Mouse (Mus musculus): ENCODE data around the gene Appl2.
"Not testable (repeated sequence)": the region's sequence is repeated elsewhere in the genome, so short reads cannot be mapped to it uniquely, and the experiment has no call there.

Gene Appl2

GRCm38 (mm10) chr10:83648131-83649020 lies at the start of gene Appl2:
Appl2 (minus strand) TSS chr10:83648738.
- CTCF ChIA-PET: no interaction called here

DNA sequence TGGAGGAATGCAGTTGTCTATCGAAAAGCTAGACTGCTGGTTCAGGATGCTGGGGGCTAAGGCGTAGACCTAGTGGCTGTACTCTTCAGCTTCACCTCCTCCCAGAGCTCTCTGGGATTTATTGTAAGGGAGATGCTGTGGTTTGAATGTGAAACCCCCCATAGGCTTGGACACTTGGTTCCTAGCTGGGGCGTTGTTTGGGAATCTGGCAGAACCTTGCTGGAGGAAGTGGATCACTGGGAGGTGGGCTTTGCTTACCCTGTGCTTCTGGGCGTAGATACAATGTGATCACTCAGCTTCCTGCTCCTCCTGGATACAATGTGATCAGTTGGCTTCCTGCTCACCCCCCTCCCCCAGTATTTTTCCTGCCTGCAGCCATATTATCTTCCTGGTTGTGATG lies 47.7 kb upstream of the Appl2 start:
- CTCF ChIA-PET: no interaction called here

DNA sequence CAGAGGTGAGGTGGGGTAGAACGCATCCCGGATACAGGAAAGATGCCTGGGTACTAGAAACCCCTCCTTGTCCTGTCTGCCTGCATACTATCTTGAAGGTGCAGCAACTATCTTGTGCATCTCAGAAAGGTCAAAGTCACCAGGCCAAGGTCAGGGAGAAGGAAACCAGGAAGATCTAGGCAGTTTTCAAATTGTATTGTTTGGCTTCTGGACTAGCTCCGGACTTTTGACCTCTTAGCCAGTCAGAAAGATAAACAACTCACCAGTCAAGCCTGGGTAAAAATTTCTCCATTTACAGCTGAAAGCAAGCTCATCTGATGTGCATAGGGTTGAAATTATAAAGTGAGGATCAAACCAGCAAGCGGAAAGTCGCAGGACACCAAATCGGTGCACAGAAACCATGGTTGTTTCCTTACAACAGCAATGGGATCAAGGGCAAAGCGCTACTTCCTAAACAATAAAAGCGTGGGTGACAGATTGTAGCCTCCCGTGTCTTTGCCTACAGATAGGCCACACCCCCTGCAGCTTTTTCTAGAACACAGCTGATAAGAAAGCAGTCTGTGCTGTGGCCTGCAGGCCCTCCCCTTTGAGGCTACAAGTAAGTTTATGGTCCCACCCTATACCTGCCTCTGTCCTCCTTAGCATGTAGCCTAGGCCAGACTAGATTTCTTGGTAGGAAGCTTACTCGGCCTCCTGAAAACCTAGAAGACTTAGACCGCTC lies 43.8 kb upstream of the Appl2 start:
- CTCF ChIA-PET: no interaction called here

DNA sequence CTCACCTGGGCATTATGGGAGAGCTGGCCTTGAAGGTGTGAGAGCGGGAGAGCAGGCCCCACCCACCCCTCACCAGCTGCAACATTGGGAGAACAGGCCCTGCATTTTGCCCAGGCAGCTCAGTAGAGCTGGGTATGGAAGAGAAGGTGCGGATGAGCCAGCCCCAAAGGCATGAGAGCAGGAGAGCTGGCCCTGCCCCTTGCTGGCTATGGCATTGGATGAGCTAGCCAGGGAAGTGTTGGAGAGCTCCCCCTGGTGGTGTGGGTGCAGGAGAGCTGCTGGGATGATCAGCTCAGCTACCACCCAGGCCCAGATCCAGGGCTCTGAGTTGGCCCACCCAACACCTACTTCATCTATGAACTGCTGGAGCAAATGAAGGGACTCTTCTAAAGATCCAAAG lies 39.7 kb upstream of the Appl2 start:
- CTCF ChIA-PET: no interaction called here

GRCm38 (mm10) chr10:83681334-83681733 lies 32.8 kb upstream of the Appl2 start:
- CTCF ChIA-PET: interaction anchor here (0.6 kb wide), 1 partner anchor 409 kb away, joined by 5 read pairs; no protein-coding TSS in a partner anchor

GRCm38 (mm10) chr10:83666556-83666955 lies 18.0 kb upstream of the Appl2 start:
- CTCF ChIA-PET: no interaction called here

DNA sequence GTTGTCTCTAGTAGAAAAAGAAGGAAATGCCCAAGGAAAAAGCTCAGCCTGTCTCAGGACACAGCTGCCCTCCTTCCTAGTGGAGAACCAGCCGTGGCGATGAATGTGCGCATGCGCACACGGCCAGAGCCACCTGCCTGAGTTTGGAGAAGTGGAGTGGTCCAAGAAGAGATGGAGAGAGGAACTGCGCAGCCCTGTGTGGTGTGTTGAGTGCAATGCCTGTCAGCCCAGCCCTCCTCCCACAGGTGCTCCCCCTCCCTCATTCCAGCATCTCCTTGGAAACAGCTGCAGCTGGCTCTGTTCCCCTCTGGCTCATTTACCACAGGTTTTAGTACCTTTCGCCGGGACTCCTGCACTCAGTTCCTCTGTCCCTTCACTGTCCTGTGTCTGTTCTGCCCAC lies 13.4 kb upstream of the Appl2 start:
- CTCF ChIA-PET: no interaction called here

- CTCF ChIA-PET: no interaction called here
Measured at GRCm38 (mm10) chr10:83660605-83661004, 12.1 kb upstream of the Appl2 start.

DNA sequence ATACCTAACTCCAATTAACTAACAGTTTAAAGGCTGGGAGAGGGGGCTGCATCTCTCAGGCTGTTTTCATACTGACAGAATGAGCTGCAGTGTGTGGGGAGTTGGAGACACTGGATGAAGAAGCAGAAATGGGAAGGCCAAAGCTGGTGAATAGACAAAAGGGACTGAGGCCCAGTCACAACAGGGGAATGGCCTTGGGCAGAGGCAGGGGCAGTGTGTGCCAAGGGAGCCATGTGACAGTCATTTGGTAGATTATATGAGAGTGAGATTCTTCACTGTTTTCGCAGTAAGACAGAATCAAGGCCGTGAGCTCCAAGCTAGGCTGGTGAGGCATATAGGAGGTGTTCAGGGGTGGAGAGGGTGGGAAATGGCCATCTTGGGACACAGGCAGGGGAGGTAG lies 6.1 kb upstream of the Appl2 start:
- CTCF ChIA-PET: no interaction called here

DNA sequence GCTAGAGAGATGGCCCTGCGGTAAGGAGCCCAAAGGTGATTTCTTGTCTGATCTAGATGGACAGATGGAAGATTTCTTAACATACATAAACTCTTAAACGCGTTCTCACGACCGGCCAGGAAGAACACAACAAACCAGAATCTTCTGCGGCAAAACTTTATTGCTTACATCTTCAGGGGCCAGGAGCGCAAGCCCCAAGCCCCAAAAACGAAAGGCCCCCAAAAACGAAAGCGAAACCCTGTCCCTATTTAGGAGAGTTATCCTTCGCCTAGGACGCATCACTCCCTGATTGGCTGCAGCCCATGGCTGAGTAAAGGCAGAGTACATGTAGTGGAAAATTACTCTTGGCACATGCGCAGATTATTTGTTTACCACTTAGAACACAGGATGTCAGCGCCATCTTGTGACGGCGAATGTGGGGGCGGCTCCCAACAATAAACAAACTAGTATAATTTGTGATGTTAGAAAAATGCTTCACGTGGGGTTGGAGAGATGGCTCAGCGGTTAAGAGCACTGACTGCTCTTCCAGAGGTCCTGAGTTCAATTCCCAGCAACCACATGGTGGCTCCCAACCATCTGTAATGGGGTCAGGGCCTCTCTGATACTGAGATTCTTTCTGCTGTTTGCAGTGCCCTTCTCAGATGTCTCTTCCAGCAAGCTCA lies 3.8 kb upstream of the Appl2 start:
- CTCF ChIA-PET: not testable (repeated sequence)

DNA sequence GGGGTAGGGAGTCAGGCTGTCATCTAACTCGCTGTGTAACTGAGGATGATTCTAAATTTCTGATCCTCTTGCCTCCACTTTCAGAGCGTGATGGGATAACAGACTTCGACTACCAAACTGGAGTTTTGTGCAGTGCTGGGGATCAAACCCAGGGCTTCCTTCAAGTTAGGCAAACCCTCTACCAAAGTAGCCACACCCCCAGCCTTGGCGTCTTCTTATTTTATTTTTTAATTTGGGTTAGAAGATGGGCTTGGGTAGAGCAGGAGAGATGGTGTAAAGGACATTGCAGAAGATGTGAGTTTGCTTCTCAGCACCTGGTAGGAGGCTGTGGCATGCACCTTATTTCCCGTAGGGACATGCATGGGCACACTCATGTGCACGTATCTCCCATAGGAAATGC lies 499 bp upstream of the Appl2 start:
- CTCF ChIA-PET: no interaction called here

DNA sequence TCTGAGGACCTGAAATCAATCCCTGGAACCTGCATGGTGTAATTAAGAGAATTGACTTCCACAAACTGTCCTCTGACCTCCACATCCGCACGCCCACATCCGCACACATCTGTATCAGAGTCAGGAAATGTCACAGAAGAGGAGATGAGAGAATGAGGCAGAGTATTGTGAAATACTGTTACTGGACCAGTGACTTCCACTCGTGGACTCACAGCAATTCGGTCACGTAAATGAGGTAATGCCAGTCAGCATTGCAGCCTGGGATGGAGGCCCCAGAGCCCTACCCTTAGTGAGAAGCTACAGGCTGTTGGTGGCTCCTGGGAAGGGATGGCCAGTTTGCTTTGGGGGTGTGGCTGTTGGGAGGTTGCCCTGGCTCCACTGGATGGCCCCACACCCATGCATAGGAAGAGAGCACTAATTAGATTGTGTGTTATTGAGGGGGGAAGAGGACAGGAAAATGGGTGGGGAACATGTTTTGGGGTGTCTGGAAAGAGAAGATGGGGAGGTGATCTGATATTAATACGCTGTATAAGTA lies 2.1 kb downstream of the Appl2 start:
- CTCF ChIA-PET: no interaction called here

DNA sequence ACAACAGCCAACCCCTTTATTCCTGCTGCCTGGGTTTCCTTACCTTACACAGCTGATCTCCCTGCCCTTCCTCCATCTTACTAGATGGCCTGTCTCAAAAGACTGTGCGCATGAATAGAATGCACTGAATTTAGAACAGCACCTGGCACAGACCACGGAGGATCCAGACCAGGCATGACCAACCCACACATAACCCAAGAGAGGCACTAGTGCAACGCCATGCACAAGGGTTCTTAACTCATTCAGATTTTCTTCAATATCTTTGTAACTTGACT lies 2.9 kb downstream of the Appl2 start:
- CTCF ChIA-PET: no interaction called here

DNA sequence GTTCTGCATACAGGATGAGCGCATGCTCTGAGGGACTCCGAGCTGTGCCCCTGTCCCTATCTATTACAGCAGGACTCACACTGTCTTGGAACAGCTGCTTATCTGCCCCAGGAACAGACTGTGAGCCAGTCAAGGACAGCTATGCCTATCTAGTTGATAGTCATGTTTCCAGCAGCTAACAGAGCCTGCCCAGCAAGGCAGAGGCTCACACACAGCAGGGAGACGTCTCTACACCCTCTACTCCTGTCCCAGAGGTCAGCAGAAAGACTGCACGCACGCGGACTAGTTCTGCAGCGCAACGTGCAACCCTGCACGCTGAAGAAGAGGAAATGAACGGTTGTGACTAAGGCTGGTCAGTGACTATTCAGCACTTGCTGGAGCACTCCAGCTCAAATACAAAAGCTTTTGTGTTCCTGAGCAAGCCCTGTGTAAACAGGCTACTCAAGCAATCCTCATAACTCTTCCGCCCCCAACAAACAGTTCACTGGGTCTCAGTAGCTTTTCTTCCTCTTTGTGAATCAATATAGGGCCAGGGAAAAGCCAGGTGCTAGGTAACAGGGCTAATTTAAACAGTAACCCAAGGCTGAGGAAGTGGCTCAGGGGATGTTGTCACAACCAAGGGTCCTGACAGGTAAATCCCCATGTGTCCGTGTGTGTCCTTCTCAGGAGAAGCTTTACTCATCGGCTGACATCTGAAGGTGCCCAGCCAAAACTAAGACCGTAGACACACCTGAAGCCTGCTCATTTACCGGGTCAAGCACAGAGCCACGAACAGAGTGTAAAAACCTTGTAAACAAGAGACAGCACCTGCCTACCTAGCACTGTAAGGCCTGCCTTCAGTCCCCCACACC lies 3.4 kb downstream of the Appl2 start:
- CTCF ChIA-PET: no interaction called here

DNA sequence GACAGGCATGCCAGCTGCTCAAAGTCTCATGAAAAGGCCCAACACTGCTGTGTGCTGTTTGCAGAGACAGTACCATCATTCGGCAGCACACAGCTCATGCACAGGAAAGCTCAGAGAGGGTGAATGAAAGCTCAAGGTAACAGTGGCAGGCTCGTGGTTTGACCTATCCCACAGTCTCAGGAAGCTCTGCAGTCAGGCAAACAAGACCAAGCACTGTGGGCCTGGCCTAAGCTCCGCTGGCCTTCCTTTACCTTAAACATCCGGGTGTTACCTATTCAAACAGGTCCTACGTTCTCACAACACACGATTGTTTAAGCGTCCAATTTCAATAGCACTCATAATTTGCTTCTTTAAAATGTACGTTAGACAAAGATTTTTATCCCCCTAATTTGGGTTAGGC lies 4.4 kb downstream of the Appl2 start:
- CTCF ChIA-PET: no interaction called here

DNA sequence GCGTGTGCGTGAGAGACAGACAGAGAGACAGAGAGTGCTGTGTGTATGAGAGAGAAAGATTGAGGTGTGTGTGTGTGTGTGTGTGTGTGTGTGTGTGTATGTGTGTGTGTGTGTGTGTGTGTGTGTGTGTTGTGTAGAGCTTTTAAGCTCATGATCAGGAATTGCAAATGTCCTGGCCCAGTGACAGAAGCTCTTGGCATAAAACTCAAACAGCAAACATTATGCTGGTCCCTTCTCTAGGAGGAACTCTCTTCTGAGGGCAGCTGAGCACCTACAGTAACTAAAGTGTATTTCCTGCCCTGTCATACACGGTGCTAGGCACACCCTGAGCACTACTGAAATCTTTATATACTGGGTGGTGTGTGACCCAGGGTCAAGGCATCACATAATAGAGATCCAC lies 6.9 kb downstream of the Appl2 start:
- CTCF ChIA-PET: no interaction called here

- CTCF ChIA-PET: no interaction called here
Measured at GRCm38 (mm10) chr10:83639881-83640386, 8.6 kb downstream of the Appl2 start.

- CTCF ChIA-PET: no interaction called here
Measured at GRCm38 (mm10) chr10:83637295-83637694, 11.2 kb downstream of the Appl2 start.

DNA sequence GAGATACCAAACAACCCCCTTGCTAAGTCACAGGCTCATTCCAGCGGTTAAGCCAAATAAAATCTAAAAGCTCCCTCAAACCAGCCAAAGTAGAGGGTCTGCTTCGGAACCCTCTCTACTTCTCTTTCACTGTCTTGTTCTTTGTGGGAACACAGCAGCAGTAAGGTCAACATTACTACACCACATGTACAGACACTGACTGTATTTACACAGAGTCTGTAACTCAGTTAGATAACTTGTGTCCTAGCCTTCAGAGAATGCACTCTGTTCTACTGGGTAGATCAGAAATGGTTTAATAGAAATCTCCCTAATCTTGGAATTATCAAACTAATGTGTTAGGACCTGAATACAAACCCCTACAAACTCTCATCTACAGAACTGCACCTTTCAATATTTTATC lies 12.3 kb downstream of the Appl2 start:
- CTCF ChIA-PET: no interaction called here

DNA sequence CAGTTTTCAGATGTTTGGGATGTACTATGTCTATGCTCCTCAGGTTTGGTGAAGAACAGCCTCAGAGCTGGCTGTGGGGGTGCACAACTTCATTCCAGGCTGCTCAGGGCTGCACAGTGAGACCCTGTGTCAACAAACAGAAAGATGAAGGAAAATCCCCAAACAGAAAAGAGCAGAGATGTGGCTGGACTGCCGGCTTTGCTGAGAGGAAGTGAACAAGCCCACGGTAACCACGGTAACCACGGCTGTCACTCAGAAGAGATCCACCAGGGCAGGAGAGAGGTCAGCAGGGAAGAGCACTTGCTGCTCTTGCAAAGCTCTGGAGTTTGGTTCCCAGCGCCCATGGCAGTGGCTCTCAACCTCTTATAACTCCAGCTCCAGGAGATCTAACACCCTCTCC lies 14.1 kb downstream of the Appl2 start:
- CTCF ChIA-PET: no interaction called here

DNA sequence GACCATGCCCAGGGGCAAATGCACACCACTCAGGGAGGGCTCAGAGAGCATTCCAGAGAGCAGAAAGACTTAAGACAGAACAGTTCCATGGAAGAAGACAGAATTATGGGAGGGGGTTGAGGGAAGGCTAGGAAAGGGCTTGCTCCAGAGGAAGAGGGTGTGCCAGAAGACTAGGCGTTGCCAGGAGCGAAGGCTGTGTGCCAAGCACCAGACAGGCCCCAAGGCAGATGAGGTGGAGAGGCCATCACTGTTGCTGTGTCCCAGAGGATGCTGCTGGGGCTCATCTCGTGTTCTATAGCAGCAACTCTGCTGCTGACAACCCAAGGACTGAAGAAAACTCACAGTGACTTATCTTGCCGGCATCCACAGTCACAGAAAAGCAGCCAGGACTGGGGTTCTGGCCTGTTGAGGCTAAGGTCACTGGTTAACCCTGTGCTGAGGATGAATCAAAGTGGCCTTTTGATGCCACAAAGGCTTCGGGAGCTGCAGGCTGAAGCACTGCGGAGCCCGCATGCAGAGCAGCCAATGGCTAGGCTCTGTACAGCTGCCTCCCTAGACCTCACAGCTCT lies 15.6 kb downstream of the Appl2 start:
- CTCF ChIA-PET: no interaction called here

Measured in spleen, embryonic (tissue).